Mouse (Mus musculus): ENCODE measurements at regions not wholly inside any gene's neighbourhood (a gene's known extent, or its start where the extent isn't known, plus 50 kb on each side); places are given as distances from the start of the nearest gene placed in this dataset.
A peak's percentile ranks its signal among the peaks of the same experiment; 100 is the strongest.

- DNase-seq, result no peak
Observed at GRCm38 (mm10) chr5:35162120-35162519, 56.6 kb upstream of the Lrpap1 start.

DNA sequence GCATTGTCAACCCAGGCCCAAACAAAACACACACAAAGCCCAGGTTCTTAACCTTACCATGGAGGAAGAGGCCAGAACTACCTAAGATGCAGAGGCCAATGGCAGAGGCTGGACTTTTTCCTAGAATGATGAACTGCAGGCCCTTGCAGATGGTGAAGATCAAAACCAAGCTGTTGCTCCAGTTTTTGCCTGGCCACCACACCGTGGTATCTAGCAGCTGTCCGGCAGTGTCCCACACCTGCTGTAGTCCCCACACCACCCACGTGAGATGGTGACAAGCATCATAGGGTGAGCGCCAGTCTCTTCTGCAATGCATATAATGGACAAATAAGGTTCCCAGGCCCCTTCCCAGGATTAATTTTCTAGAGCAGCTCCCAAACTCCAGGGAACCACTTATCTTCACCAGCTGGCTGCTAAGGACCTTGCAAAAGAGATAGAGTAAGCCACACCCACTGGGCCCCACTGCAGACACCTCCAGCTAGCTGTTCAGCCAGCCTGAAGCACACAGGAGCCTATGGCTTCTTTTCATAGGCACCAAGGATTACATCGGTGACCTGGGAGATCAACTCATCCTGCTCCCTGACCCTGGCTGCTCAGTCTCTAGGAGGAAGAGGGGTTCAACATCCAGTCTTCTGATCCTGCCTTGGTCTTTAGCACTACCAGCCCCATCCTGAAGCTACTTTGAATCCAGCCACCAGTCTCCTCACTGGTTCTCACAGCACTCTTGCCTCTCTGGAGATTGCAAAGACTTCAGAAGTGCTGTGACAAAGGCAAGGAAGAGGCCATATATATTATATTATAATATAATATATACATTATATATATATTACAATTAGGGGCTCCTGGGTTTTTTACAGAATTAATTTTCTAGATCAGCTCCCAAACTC is 55.6 kb upstream of the Lrpap1 start:
- DNase-seq, result no peak

DNA sequence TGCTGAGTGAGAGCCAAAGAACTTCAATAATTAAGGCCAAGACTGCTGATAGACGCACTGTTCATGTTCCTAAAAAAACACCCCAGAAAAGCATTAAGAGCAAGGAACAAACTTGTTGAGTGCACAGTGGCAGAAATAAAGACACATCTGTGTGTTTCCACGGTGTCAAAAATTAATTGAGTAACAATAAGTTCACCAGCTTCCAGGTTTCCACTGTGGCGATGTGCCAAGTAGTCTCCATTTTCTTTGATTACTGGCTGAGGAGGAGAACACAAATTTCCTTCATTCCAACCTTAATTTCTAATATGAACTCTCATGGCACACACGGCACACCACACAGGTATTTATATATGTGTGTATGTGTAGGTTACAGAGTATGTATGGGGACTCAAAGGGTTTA is 54.3 kb upstream of the Lrpap1 start:
- no peak for DNase-seq

DNA sequence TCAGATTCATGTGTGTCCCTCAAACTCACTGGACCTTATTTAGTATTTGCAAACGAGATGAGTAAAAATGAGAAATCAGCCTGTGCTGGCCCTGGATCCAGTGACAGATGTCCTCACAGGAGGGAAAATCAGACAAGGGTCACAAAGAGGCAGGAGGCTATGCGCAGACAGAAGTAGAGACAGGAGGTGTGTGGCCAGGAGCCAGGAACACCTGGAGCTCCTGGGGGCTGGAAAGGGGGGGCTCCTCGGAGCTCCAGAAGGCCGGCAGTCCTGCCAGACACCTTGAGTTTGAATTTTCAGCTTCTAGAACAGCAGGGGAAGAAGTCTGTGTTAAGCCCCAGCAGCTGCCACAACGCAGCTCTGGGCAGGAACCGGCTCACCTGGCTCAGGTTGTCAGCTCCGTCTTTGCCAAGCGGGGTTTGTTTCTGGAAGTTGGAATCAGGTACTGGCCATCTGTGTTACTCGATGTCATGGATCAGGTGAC is 53.7 kb upstream of the Lrpap1 start:
- DNase-seq, result peak; percentile 81

GRCm38 (mm10) chr5:35158346-35159047 is 52.9 kb upstream of the Lrpap1 start:
- DNase-seq, result no peak

DNA sequence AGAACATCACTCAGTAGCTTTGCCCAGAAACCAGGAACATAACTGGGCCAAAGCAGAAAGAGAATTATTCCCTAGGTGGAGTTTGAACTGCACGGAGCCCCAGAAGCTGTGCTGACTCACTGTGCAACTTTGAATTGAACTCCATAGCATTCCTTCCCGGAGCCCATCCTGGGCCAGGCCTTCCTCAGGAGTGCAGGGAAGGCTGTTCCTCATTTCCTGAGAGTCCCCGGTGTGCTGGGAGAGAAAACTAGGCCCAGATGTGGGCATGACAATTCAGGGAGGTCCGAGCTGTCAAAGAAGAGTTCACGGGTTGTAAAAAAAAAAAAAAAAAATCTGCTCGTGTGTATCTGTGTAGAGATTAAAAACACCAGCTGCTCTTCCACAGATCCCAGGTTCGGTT is 50.8 kb upstream of the Lrpap1 start:
- no peak for DNase-seq

DNA sequence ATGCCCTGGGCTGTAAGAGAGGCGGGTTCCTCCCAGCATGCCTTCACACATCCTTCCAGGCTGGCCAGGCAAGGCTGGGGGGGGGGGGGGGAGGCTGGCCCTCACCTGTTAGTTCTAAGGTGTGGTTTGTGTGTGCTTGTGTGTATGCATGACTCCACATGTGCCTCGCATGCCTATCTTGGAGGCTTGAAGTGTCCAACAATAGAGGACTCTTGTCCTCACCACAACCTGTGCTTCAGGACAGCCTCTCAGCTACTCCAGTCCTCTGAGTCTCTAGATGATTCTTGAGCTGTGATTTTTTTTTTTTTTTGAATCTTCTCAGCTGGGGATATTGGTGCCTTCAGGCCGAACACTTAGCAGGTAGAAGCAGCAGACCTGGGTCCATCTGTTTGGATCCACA is 50.2 kb upstream of the Lrpap1 start:
- DNase-seq, result no peak

Data from cerebellum, adult 11 months (tissue).